Mouse (Mus musculus) left cerebral cortex, postnatal 36 days (tissue): ENCODE results near the gene Oaf. TPM values are rescaled to one million over a fixed set of nuclear protein-coding genes. Genes with fewer than 3 reads are reported as not detected.

ENCODE experiments used
- DNase-seq, 2 experiments: peaks; one replicate each; pipeline ENCODE4 v3.0.0; 2021 to 2022; ENCODE audit warnings: low spot score in 2 of 2, mixed read lengths in 1 of 2
- intact Hi-C: fragments of 180-260 bp; cut with DNase I; formaldehyde crosslinking; loops from one replicate; pipeline ENCODE4 v1.15.1; 2025
- total RNA-seq, 2 experiments: library from RNA; stranded (reverse); gene quantifications; 2 replicates each; pipeline ENCODE4 v1.2.3; 2021

Gene Oaf
- total RNA-seq, 2 experiments from 2014 or later = 15.0 to 17.4 TPM

DNA sequence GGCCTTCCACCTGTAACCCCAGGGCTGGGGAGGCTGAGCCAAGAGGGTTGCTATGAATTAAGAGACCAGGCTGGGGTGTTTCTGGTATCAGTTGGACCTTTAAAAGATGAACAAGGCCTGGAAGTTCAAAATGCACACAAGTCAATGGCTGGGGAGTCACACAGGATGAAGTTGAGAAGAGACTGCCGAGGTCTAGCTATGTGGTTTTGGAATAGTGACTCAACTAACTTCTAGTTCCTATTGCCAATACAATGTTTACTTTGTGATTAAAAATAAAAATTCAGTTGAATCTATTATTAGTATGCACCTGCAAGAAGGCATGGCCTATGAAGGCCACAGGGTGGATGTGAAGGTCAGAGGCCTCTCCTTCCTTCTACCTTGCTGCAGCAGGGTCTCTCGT lies 12.1 kb upstream of the Oaf start:
- DNase-seq = no peak
- intact Hi-C loops = no loop called here

GRCm38 (mm10) chr9:43246738-43247180 lies 7.0 kb upstream of the Oaf start:
- intact Hi-C loops = no loop called here

DNA sequence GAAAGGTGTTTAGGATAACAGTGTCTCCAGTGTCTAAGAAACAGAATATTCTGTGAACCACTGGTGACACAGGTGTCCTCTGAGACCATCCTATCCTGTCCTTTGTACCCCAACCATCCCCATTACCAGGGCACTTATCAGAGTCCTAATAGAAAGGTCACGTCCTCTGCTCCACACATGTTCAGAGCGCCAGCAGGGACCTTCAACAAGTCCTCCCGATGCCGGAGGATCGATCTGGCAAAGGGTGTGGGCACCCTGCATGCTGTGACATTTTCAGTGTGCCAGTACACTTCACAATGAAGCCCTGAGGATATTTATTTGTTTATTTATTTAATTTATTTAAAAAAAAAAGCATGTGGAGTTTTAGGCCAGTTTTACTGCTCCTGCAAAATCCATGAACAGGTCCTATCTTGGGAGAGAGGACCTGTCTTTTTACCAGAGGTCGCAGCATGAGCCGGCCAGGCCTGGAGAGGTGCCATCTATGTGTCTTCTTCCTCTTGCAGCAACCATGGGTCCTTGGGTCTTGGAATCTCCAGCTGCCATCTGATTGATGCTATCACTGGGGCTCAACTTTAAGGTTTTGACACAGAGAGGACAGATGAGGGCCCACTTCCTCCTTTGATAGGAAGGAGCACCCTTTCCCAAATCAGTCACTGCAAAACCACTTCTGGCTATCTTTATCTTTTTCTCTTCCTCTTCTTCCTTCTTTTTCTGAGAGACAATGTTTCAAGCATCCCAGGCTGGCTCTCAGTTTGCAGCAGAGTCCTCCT lies 6.3 kb upstream of the Oaf start:
- no peak for DNase-seq
- intact Hi-C loops = no loop called here

More at GRCm38 (mm10) chr9:43246738-43247180, 7.0 kb upstream of the Oaf start:
- DNase-seq = no peak

DNA sequence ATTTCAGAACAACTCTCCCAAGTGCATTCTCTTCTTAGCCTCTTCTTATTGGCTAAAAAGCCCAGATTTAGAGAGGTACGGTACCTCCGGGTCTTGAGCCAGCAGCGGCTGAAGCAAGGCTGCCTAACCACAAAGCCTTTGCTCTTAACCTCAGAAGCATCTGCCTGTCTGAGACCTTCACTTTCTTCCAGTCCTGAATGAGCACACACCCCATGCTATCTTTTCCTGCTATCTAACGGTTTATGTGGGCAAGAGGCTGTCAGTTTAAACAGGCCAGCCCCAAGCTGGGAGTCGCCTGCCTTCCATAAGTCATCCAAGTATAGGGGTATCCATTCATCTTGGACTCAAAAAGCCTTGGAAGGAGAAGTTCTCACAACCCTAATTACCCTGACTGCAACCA lies 2.7 kb upstream of the Oaf start:
- DNase-seq = no peak
- intact Hi-C loops = no loop called here

- no peak for DNase-seq
- intact Hi-C loops = no loop called here
These were observed 2.3 kb upstream of the Oaf start for GRCm38 (mm10) chr9:43241970-43242369.

DNA sequence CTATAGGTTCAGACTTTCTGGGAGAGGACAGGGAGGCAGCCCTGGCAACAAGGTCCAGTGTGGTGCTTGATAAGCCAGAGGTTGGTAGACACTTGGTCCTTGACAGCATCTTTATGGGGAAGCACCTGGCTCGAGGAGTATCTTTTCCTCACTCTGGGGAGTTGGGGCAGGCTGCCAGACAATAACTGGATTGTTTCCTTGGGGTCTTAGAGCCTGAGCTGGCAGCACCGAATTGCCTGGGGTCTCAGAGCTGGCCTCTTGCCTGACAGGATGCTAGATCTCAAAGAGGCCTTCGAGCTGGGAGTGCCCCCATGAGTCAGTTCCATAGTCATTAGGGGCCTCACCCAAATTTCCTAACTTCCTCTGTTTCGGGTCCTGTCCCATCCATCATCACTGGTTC lies 1.6 kb upstream of the Oaf start:
- intact Hi-C loops = no loop called here
- no peak for DNase-seq

GRCm38 (mm10) chr9:43240594-43240900 lies 836 bp upstream of the Oaf start:
- intact Hi-C loops = no loop called here
- DNase-seq = no peak

- no peak for DNase-seq
- intact Hi-C loops = no loop called here
These were observed 823 bp downstream of the Oaf start for GRCm38 (mm10) chr9:43238631-43239545.

DNA sequence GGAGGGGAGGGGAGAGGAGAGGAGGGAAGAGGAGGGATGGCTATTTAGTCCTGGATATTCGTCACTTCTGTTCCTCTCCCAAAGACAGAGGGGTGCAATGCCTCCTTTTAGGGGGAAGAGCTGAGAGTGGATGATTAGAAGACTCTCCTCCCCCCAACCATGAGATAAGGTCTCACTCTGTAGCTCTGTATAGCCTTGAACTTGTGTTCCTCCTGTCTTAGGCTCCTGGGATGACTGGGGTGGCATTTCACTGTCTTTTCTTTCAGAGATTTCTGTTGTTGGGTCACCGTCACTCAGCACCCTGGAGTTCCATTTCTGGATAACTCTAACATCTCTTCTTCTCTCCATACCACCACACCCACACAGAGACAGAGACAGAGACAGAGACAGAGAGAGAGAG lies 1.5 kb downstream of the Oaf start:
- DNase-seq = no peak
- intact Hi-C loops = no loop called here

- no peak for DNase-seq
- intact Hi-C loops = no loop called here
These were observed 2.5 kb downstream of the Oaf start for GRCm38 (mm10) chr9:43237111-43237775.

- intact Hi-C loops = no loop called here
- no peak for DNase-seq
These were observed 3.1 kb downstream of the Oaf start for GRCm38 (mm10) chr9:43236576-43236975.

- DNase-seq = no peak
- intact Hi-C loops = no loop called here
These were observed 3.6 kb downstream of the Oaf start for GRCm38 (mm10) chr9:43236106-43236505.

- DNase-seq = no peak
- intact Hi-C loops = no loop called here
These were observed 4.4 kb downstream of the Oaf start for GRCm38 (mm10) chr9:43235336-43235735.

GRCm38 (mm10) chr9:43234496-43234895 lies 5.2 kb downstream of the Oaf start:
- intact Hi-C loops = no loop called here

DNA sequence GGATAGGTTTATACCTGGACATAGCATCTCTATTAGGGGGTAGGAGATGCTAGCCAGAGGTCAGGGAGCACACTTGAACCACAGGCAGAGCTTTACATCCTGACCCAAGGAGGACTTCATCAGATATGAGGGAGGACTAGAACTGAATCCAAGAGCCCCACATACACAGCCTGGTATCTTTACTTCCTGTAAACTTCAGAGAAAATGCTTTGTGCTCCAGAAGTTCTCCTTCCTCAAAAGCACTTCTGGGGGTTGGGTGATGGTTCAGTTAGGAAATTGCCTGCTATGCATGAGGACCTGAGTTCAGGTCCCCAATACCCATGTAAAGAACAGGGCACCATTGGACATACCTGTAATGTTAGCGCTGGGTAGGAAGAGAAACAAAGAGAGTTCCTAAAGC lies 6.2 kb downstream of the Oaf start:
- intact Hi-C loops = no loop called here
- DNase-seq = no peak

More at GRCm38 (mm10) chr9:43234496-43234895, 5.2 kb downstream of the Oaf start:
- no peak for DNase-seq

DNA sequence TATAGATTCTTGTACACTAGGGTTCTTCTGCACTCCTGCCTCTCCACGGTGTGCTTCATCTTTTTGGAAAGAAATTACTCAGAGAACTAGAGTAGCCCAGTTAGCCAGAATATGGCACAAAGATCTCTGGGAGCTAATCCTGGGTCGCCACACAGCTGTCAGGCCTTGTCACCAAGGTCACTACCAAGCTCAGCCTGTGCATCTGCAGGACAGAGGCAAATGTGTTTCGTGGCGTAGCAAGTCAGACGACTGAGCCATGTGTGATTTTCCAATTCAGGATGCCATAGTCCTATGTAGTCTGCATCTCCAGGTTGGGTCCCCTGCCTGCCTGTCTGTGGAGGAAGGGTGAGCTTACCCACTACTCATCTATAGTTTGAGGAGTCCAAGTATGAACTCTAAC lies 6.7 kb downstream of the Oaf start:
- intact Hi-C loops = no loop called here
- DNase-seq = no peak

DNA sequence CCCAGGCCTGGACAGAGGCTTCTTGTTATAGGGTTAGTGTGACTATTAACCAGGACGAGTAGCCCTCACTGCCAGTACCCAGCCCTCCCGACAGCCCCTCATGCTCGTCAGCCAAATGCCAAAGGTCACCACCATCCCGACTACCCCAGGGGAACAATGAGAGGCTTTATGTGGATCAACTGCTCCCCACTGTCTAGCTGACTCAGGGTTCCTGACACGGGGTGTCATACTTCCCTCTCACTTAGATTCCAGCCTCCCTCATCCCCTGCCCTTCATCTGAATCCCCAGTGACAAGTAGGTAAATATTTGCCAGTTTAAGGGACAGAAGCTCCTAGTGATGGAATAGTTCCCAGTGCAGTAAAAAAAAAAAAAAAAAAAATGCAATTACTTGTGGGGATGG lies 7.4 kb downstream of the Oaf start:
- intact Hi-C loops = no loop called here
- DNase-seq = no peak

GRCm38 (mm10) chr9:43231805-43232204 lies 7.9 kb downstream of the Oaf start:
- intact Hi-C loops = no loop called here
- DNase-seq = no peak

- no peak for DNase-seq
- intact Hi-C loops = no loop called here
These were observed 8.8 kb downstream of the Oaf start for GRCm38 (mm10) chr9:43230886-43231285.

- intact Hi-C loops = no loop called here
- no peak for DNase-seq
These were observed 9.7 kb downstream of the Oaf start for GRCm38 (mm10) chr9:43229962-43230361.
